Mouse (Mus musculus) hindbrain, embryonic 11.5 days (tissue): ENCODE data around the gene Srp14. TPM values are rescaled to one million over a fixed set of nuclear protein-coding genes. Genes with fewer than 3 reads are reported as not detected.

Source experiments
- ATAC-seq: fragments of 200-750 bp; cut with Nextera tagmentation; 2 replicates; pipeline ENCODE4 v1.8.0; 2017; ENCODE audit warnings: mild to moderate bottlenecking, moderate TSS enrichment, moderate library complexity; ENCODE audit not compliant: low FRiP score
- DNase-seq: peaks from one replicate; pipeline ENCODE4 v3.0.0-alpha.2; 2015; ENCODE audit warnings: low spot score
- H3K27ac ChIP-seq: fragments of 300-500 bp; sonication (generic); 2 replicates; pipeline ENCODE4 v1.5.1; 2014; ENCODE audit warnings: mild to moderate bottlenecking, low read depth, low read length
- H3K27me3 ChIP-seq: fragments of 300-500 bp; sonication (generic); 2 replicates; pipeline ENCODE4 v1.6.1; 2014; ENCODE audit warnings: mild to moderate bottlenecking, low read length, moderate library complexity, mixed read lengths; ENCODE audit not compliant: control insufficient read depth, insufficient read depth
- H3K36me3 ChIP-seq: fragments of 300-500 bp; sonication (generic); 2 replicates; pipeline ENCODE4 v1.6.1; 2014; ENCODE audit warnings: mild to moderate bottlenecking, low read length, moderate library complexity, mixed read lengths; ENCODE audit not compliant: control insufficient read depth, insufficient read depth
- H3K4me1 ChIP-seq: fragments of 300-500 bp; sonication (generic); replicated peaks from 2 replicates; pipeline ENCODE4 v1.6.1; 2014; ENCODE audit warnings: low read length, mixed read lengths; ENCODE audit not compliant: control insufficient read depth, insufficient read depth
- H3K4me2 ChIP-seq: fragments of 300-500 bp; sonication (generic); replicated peaks from 2 replicates; pipeline ENCODE4 v1.6.1; 2014; ENCODE audit warnings: mild to moderate bottlenecking, low read depth, low read length
- H3K4me3 ChIP-seq: fragments of 300-500 bp; sonication (generic); 2 replicates; pipeline ENCODE4 v1.5.1; 2014; ENCODE audit warnings: low read depth, low read length
- H3K9ac ChIP-seq: fragments of 300-500 bp; sonication (generic); 2 replicates; pipeline ENCODE4 v1.6.1; 2014; ENCODE audit warnings: low read depth, low read length
- H3K9me3 ChIP-seq: fragments of 300-500 bp; sonication (generic); 2 replicates; pipeline ENCODE4 v1.6.1; 2016; ENCODE audit warnings: low read length; ENCODE audit not compliant: control insufficient read depth
- WGBS: fragments of 180-500 bp; shearing (Covaris S2); extraction: QIAGEN DNeasy Blood & Tissue Kit; methylation state at CpG from one replicate; pipeline ENCODE4 v1.1.7; 2014; 5-methylcytosine and 5-hydroxymethylcytosine counted together
- polyA plus RNA-seq: library from polyadenylated mRNA; unstranded; fragments of >200 nt; fragmentation: Nextera tagmentation; extraction: Ambion mirVana; gene quantifications from 2 replicates; pipeline ENCODE4 v1.2.1, GENCODE M21; 2014

Srp14 gene
- polyA plus RNA-seq, result 304 and 306 TPM in 2 replicates

DNA sequence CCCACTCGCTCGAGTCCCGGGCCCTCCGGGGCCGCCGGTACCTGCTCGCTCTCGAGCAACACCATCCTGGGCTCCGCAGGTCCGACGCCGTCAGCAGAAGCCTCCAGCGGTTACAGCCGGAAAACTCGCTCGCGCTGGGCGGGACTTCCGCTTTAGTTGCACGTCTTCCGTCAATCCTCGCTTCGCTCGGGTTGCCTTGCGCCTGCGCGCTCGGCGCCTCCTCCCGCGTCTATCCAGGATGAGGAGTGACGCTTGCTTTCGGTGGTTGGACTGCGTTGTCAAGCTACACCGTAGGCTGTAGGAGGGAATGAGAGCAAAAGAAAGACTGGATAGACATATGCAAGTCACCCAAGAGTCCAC lies at the start of gene Srp14:
Gene Srp14, minus strand, starts transcription at position 162 of the 360 bp plus-strand sequence.
- H3K27me3 ChIP-seq, result no peaks in the 10 kb centered on the region
- H3K4me2 ChIP-seq, result peak within 1 kb of the TSS; percentile 61
- H3K9ac ChIP-seq, result peak within 1 kb of the TSS; percentile 87
- ATAC-seq (peak; percentile 95), DNase-seq (peak; percentile 98)
- H3K27ac ChIP-seq, result peak within 1 kb of the TSS; percentile 76
- H3K4me3 ChIP-seq, result peak within 1 kb of the TSS; percentile 80
- peaks cover 6% of the 10 kb centered on the region for H3K4me1 ChIP-seq
- 0% methylated on average over 25 of the region's 35 CpGs for WGBS
- no peaks in the 10 kb centered on the region for H3K9me3 ChIP-seq
- no peaks in the 10 kb centered on the region for H3K36me3 ChIP-seq

DNA sequence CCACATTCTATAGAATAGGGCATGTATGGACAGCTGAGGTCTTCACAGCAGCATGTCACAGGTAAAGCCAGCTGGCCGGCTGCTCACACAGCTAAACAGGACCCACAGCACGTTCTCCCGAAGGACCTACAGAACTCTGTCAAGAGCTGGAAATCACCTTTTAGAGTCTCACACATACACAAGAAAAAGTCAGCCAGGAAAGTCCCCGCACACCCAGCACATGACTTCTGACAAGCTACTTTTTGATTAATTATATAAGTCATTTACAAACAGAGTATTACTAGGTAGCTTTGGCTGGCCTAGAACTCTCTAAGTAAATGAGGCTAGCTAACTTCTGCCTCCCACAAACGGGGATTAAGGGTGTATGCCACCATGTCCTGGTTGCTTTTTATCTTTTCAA lies 47.0 kb upstream of the Srp14 start:
- 90% methylated on average over 5 of the region's 5 CpGs for whole genome bisulfite sequencing
- Histone ChIP-seq H3K27ac (no peak overlapping the region), H3K9ac (no peak overlapping the region), H3K4me1 (peaks cover 24% of the 10 kb centered on the region), H3K4me2 (no peak overlapping the region), H3K36me3 (no peaks in the 10 kb centered on the region), H3K9me3 (no peaks in the 10 kb centered on the region), H3K4me3 (no peak overlapping the region), H3K27me3 (no peaks in the 10 kb centered on the region)
- ATAC-seq (no peak), DNase-seq (no peak)

DNA sequence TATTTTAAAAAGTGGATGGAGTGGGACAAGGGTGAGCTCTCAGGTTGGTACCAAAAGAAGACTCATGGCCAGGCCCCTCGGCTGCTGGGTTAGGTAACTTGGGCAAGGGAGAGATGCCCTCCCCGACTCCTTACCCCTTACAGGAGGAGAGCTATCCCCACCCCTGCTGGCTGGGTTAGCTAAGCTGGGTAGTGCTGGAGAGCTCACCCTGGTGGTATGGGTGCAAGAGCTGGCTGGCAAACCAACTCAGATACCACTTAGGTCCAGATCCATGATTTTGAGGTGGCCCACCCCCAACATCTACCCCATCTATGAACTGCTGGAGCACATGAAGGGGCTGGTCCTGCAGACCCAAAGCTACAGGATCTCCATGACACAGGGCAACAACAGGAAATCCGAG lies 45.3 kb upstream of the Srp14 start:
- H3K27me3 ChIP-seq, result no peaks in the 10 kb centered on the region
- no peaks in the 10 kb centered on the region for H3K36me3 ChIP-seq
- no peak overlapping the region for H3K9ac ChIP-seq
- H3K4me1 ChIP-seq, result peaks cover 8% of the 10 kb centered on the region
- 88% methylated on average over 3 of the region's 3 CpGs for WGBS
- DNase-seq (no peak), ATAC-seq (no peak)
- H3K27ac ChIP-seq, result no peak overlapping the region
- H3K4me3 ChIP-seq, result no peak overlapping the region
- H3K4me2 ChIP-seq, result no peak overlapping the region
- no peaks in the 10 kb centered on the region for H3K9me3 ChIP-seq

DNA sequence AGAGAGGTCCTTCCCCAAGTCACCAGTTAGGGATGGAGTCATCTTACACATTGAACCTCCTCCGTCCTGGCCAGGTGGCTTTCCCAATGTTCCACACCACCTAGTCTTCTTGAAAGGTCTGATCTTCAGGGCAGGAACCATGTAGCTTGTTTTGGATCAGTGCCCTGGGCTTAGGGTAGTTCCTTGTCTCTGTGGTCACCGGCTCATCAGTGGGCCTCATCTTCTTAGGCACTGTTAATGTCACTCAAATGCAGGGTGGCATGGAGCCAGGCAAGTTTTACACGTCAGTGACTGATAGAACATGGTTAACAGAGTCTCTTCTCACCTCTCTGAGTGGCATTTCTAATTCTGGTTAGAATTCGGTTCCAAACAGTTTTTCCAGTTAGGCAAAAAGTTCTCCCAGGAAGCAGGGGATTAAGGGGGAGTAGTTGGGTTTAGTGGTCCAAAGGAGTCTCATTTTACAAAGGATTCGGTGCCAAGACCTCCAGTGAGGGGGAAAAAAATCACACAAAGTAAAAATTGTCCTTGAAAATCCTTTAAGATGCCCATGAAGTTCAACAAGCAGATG lies 43.7 kb upstream of the Srp14 start:
- Histone ChIP-seq H3K36me3 (no peaks in the 10 kb centered on the region), H3K27me3 (no peaks in the 10 kb centered on the region), H3K4me2 (no peak overlapping the region), H3K4me1 (no peaks in the 10 kb centered on the region; the same call in 1 of the 2 replicates), H3K4me3 (no peak overlapping the region), H3K9me3 (no peaks in the 10 kb centered on the region), H3K9ac (no peak overlapping the region), H3K27ac (no peak overlapping the region)
- DNase-seq (no peak), ATAC-seq (no peak)
- 67% methylated on average over 5 of the region's 5 CpGs for WGBS

DNA sequence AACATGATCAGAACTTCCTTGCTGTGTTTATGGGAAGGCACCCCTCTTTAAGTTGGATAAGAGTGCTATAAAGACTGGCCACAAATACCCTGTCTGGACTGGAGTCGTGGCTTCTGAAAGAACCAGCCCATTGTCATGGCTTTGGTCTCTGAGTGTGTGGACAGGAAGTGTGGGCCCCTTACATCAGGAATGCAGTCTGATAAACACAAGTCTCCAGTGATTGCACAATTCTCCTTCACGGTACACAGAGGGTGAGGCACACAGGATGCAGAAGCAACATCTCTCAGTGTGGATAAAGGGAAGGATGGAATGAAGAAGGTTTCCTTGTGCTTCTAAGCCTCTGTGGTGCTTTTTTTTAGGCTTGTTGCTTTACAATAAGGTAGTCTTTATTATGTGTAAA lies 42.8 kb upstream of the Srp14 start:
- H3K9ac ChIP-seq, result no peak overlapping the region
- DNase-seq (no peak), ATAC-seq (no peak)
- H3K9me3 ChIP-seq, result no peaks in the 10 kb centered on the region
- 46% methylated on average over 2 of the region's 2 CpGs for WGBS
- H3K36me3 ChIP-seq, result no peaks in the 10 kb centered on the region
- H3K4me2 ChIP-seq, result no peak overlapping the region
- no peaks in the 10 kb centered on the region for H3K27me3 ChIP-seq
- H3K4me3 ChIP-seq, result no peak overlapping the region
- H3K27ac ChIP-seq, result no peak overlapping the region
- no peaks in the 10 kb centered on the region; the same call in 1 of the 2 replicates for H3K4me1 ChIP-seq

DNA sequence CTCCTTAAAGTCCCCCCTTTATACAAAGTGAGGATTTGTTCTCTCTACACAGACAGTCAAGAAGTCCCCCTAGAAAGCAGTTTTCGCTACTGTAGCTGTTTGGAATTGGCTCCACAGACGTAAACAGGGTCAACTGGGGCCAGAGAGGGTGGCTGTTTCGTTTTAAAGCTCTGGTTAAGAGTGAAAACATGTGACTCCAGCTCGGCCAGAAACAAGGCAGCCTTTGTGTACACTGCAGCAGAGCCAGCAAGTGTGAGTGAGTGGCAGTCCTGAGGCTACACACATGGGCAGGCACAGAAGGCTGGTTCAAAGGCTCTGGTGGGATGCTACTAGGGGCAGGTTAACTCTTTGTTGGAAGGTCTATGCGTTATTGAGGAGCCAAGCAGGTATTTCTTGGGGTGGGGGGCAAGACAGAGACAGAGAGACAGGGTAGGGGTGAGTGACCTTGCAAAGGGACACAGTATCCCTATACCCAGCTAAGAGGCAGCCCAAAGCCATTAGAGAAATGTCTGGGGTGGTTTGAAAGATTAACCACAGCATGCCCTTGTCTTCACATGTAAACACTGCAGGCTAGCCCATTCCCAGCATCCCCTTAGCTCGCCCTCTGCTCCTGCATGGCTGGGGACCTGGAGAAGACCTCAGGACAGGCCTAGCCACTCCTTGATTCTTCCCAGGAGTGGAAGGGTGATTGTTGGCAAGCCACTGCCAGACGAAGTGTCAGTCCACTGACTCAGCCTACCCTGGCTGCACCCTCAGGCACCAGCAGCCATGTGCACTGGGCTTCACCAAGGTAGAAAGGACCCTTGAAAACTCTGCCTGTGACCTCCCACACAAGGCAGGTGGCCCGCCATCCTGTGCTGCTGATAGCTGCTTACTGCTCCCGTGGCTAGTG lies 40.8 kb upstream of the Srp14 start:
- no peaks in the 10 kb centered on the region for H3K9me3 ChIP-seq
- 40% methylated on average over 9 of the region's 9 CpGs for WGBS
- peak overlapping the region; percentile 82 for H3K27ac ChIP-seq
- ATAC-seq (peak; percentile 89), DNase-seq (peak; percentile 62)
- H3K9ac ChIP-seq, result no peak overlapping the region
- H3K4me1 ChIP-seq, result no peaks in the 10 kb centered on the region; the same call in 1 of the 2 replicates
- H3K27me3 ChIP-seq, result no peaks in the 10 kb centered on the region
- H3K4me3 ChIP-seq, result no peak overlapping the region
- no peaks in the 10 kb centered on the region for H3K36me3 ChIP-seq
- no peak overlapping the region for H3K4me2 ChIP-seq

DNA sequence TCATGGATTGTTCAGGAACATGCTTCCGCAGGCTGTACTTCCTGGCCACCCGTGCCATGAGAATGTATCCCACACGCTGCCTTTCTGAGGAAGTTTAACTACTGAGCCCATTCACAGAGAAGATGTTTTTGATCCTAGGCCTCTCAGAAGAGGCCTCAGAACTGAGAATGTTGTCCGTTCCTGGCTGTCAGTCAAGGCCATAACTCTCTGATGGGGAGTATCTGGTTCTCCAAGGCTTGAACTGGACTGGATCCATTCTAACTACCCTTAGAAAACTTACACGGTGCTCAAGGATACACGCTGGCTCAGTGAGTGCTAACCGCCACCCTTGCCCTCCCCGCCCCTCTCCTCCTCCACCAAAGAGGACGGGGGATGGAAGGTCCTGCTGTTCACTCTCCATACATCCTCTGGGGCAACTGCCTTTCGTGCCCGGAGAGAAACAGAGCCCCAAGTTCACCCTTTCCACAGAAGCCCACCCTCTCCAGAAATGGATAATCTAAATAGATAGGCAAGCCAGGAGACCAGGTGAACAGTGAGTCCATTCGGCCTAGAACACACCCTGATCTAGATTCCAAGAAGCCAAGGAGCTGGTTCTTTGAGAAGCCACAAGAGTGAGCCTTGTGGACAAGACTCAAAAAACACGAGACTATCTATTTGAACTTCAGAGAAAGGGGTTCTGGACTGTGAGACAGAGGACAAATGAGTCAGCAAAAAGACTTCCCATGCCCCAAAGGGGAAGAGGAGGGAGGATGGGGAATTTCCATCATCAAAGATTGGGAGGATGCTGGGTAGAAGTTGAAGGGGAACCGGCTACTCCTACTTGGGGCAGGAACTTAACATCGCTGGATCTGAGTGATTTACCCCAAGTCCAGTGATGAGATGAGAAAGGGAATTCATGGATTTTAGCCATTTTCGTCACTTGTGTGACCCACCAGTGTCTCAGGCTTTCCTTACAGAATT lies 33.2 kb upstream of the Srp14 start:
- H3K36me3 ChIP-seq, result no peaks in the 10 kb centered on the region
- H3K9me3 ChIP-seq, result no peaks in the 10 kb centered on the region
- H3K4me3 ChIP-seq, result no peak overlapping the region
- WGBS, result 76% methylated on average over 16 of the region's 16 CpGs
- H3K4me2 ChIP-seq, result no peak overlapping the region
- H3K4me1 ChIP-seq, result peaks cover 8% of the 10 kb centered on the region
- H3K9ac ChIP-seq, result no peak overlapping the region
- ATAC-seq (no peak), DNase-seq (no peak)
- H3K27ac ChIP-seq, result 0 out of 2 replicates have a peak overlapping the region, but pooled peaks have one; percentile 6
- H3K27me3 ChIP-seq, result no peaks in the 10 kb centered on the region

DNA sequence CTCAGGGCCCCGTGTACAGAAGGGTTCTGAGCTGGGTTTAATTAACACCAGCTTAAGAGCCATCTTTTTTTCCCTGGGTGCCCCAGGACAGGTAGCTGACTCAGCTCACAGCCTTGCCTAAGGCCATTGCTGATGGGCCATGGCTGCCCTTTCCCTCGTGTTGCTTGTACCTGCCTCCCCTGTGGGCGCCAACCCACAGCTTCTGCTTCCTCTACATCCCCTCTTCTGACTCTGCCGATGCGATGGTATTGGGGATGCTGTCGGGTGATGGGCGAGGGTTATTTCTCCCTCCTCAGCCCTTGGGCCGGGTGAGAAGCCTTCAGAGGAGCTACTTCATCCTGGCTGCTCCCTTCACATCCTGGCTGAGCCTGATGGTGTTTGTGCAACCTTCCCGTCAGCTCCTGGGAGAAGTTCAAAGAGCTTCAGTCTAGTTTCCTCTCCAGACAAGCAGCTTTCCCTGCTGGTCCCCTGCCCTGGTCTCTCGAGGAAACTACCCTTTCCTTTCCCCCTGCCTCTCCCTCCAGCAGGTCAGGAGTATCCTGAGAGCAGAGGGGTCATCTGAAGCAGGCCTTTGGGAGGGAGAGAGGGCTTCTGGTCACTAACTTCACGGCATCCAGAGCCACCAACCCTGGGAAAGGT lies 32.4 kb upstream of the Srp14 start:
- no peak for DNase-seq
- Histone ChIP-seq H3K4me1 (peaks cover 8% of the 10 kb centered on the region), H3K27me3 (no peaks in the 10 kb centered on the region), H3K36me3 (no peaks in the 10 kb centered on the region), H3K9me3 (no peaks in the 10 kb centered on the region), H3K4me3 (no peak overlapping the region), H3K9ac (no peak overlapping the region), H3K27ac (no peak overlapping the region), H3K4me2 (no peak overlapping the region)
- ATAC-seq, result no peak
- WGBS, result 61% methylated on average over 11 of the region's 11 CpGs
